Mouse (Mus musculus): ENCODE data around the gene Kcmf1.
A peak's percentile ranks its signal among the peaks of the same experiment; 100 is the strongest.

Gene Kcmf1

DNA sequence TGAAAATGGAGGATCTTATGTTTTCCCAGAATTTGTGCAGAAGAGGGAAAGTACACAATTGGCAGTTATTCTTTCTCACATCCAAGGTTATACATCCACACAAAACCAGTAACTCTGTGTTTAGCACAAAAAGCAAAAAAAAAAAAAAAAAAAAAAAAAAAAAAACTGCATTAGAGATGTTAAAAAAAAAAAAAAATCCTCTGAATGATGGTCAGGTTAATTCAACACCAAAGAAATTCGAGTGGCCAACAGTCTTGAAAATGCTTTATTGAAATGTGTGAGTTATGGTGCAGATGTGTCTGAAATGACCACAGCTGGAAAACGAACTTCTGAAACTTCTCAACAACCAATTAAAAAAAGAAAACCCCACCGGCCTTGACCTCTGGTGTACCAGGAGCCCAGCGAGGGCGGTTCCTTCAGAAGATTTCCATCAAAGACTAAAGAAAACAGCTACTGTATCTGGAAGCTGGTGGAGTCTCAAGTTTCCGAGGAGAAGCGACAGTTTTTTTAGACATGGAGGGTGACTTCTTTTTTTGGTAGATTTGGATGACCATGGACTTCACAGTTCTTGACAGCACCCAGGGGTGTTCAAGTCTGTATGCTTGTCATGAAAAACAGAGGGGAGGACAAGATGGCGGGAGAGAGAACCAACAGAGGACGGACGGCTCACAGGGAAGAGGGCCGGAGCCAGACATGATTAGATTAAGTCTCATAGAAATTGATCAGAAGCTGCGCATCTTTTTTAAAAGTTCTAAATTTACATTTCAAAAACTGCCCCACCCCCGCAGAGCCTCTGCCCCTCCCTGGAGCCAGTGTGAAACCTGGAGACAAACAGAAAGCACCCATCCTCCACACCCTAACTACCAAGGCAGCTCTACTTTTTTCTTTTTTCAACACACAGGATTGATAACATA is 58.7 kb downstream of the Kcmf1 start:
- no peak for DNase-seq

DNA sequence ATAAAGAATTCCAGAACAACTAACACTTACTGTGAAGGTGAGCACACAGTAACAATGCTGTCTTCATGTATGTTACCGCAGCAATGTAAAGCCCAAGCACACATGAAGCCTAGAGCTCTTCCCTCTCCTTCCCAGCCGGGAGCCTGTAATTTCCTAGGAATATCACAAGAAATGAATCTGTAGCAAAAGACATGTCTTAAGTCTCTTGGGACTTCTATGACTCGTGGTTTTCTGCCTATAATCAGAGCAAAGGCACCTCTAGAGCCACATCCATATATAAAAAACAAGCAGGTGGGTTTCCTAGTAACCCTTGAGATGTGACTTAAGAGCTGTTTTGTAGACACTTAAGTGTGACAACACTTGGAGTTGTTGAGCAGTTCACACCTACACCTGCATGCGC is 62.0 kb downstream of the Kcmf1 start:
- no peak for DNase-seq

DNA sequence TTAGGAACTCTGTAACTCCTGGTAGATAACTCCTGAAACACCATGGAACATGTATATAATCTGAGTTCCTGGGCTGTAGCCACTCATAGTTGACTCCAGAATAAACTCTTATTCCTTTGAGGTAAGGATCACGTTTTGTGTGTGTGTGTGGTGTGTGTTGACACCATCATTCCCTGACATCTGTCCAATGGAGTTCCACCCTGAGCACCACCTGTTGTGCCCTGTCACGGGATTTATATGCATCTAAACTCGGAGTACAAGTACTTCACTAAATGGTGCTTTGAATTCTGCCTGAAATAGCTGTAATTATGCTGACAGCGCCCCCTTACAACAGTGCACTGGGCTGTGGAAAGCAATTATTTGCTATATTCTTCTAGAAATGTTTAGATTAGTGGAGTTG is 65.3 kb downstream of the Kcmf1 start:
- DNase-seq = no peak

DNA sequence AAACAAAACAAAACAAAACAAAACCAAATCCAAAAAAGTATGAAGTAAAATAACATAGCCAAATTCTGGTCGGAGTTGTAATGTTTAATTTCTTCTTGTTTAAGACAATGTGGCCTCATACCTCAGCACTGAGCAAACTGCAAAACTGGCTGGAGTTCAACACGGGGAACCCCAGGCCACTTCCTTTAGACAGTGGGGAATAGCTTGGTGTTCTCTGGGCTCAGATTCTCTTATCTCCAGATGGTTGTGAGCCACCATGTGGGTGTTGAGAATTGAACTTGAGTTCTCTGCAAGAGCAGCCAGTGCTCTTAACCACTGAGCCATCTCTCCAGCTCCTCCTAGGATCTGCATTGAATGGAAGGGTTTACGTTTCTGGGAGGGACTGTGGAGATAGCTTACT is 67.9 kb downstream of the Kcmf1 start:
- DNase-seq = no peak

DNA sequence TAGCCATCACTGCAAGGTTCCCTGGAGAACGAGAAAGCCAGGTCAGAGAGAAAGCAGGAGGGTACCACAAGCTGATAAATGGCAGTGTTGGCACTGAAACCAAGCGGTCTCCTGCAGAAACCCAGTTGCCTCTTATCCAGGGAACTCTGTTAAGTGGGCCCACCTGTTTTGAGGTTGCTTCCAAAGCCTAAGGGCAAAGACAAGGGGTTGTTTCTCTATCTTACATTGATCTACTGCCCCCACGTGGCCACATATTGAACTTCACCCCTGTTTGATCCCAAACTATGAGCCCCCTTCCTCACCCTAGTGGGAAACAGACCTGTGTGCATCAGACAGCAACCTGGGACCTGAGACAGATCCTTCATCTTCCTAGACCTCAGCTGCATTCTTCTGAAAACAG is 68.5 kb downstream of the Kcmf1 start:
- DNase-seq = peak; percentile 81

DNA sequence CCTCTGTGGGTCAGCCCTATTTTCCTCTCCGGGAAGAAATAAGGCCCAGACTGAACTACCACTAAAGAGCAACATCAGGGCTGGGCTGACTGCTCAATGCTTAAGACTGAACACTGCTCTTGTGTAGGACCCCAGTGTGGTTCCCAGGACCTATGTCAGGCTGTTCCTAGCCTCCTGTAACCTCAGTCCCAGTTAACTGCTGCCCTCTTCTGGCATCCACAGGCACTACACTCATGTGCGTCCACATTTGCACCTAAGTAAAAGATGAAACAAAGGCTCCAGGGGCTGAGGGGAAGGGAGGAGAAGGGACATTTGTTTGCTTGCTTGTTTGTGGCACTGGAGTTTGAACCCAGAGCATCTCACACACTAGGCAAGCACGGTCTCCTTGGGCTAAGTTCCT is 70.9 kb downstream of the Kcmf1 start:
- DNase-seq = peak; percentile 40

DNA sequence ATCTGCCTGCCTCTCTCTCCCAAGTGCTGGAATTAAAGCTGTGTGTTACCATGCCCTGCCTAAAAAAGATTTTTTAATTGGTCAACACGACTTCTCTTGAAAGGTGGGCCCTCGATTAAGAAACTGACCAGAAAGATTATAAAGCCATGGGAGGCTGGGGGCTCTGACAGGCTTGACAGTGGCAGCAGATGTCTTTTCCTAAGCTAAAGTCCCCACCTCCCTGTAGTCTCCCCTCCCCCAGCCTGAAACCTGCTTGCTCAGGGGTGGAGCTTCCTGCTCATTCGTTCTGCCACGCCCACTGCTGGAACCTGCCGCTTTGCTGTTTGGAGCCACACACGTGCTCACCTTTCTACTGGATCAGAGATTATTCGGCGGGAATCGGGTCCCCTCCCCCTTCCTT is 71.7 kb downstream of the Kcmf1 start:
- peak; percentile 8 for DNase-seq

DNA sequence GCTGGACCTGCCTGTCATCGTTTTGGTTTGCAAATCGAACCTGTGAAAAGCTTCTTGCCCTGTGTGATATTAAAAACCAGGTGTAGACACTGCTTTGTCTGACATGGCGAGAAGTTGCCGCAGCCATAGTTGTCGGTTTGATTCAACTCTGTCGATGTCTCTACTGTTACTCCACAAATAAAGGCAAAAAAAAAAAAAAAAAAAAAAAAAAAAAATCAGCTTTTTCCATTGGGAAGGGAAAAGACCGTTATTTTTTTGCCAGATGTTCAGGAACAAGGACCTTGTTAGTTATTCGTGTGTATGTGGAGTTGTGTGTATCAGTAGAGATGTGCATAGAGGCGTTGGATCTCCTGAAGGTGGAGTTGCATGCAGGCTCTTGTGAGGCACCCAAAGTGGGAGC is 74.0 kb downstream of the Kcmf1 start:
- DNase-seq = no peak

DNA sequence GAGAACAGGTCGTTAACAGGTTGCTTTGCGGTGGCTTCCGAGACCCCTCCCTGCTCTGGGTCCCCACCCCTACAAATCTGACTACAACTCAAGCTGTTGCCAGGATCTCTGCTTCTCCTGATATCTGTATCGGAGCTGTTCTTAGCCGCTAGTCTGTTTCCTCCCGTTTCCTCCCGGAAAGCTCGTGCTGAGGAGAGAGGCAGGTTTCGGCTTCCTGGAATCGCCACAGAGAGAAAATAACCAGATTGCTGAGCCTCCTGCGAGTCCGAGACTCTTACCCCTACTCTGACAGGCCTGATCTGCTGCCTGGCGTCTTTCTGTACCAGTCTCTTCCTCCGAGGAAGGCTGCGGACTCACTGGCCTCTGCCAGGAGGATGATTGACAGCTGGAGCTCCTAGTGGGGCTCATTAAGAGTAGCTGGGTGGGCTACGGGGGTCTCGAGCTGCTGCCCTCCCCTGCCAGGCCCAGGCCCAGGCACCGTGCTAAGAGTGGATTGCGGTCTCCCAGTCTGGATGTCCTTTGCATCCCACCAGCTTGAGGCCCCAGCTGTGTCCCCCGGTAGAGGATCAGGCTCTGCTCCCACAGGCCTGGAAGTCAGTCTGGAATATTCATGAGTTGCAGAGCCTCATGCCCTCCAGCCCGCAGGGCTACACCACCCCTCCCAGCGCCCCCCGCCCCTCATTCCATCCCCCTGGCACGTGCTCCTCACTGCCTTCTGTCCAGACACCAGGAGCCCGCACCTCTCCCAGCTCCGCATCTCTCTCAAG is 74.6 kb downstream of the Kcmf1 start:
- DNase-seq = no peak

DNA sequence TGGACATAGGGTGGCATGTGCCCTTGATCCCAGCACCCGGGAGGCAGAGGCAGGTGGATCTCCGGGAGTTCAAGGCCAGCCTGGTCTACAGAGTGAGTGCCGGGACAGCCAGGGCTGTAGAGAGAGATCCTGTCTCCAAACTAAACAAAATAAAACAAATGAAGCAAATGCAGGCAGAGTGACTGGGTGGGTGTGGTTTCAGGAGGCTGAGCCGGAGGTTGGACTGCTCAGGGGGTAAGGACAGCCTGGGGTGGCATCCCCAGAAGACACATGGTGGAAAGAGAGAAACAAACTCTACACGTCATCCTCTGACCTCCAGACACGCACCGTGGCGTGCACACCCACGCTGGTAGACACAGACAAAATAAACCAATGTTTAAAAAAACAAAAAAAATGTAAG is 86.3 kb downstream of the Kcmf1 start:
- no peak for DNase-seq

DNA sequence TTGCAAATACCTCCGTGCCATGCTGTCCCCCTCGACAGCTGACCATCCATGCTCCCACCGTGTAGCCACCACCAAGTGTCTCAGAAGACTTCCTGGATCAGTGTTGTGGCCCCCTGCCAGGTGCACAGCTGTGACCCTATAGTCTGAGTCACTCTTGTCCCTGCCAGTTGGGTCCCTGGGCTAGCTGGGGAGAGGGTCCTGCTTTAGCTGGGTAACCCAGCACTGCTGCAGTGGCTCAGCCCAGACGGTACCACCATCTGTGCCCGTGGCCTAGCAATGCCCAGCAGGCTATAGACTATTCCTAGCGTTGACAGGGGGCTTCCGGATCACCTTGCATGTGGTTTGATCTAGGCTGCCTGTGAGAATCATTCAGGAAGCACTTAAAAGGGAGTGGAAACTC is 89.5 kb downstream of the Kcmf1 start:
- no peak for DNase-seq

DNA sequence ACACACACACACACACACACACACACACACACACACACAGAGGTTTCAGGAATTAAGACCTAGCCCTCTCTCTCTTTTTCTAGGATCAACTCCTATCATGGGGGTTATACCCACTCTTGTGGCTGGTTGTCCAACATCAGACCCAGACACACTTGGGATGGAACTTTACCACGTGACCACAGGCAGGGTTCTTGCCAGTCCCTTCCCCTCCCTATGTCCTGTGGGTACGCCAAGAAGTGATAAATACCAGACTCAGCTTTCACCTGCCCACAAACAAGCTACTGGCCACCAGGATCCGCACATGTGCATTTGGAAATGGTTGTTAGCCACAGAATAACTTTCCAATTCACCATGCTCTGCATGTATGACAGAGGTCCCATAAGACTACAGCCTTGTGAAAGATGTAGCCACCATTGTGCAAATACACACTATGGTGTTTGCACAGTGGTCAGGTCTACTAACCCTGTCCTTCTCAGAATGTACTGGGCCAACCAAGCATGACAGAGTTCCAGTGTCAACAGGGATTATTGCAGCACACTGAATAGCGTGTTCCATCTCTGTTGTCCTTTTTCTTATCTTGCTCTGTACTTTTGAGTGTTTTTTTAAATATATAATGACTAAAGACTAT is 90.1 kb downstream of the Kcmf1 start:
- no peak for DNase-seq

DNA sequence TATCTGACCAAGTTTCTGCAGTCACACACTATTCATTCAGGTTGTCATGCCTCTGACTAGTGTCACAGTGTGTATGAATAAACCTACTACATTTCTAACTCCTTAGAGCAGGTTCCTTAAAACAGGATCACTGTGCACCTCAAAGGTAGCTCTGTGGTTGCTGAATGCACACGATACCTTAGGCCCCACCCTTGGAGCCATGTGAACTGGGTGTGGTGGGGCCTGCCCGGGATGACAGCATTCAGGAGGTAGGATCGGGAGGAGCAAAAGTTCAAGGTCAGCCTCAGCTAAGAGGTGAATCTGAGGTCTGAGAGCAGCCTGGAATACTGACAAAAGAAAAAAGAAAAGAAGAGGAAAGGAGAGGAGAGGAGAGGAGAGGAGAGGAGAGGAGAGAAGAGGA is 91.4 kb downstream of the Kcmf1 start:
- no peak for DNase-seq

DNA sequence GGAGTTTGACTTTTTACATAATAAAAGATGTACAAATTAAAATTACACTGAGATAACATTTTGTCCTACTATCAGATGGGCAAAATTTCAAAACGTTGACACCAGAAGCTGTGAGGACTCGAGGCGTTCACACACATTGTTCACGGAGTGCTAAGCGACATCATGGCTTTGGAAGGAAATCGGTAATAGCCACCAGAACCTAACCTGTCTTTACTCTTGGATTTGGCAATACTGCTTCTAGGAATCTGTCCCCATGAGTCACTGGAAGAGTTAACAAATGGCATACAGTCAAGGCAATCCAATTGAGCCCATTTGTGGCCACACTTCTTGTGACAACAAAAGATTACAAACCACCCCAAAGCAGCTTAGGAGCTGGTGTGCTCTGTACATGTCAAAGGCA is 96.1 kb downstream of the Kcmf1 start:
- no peak for DNase-seq

DNA sequence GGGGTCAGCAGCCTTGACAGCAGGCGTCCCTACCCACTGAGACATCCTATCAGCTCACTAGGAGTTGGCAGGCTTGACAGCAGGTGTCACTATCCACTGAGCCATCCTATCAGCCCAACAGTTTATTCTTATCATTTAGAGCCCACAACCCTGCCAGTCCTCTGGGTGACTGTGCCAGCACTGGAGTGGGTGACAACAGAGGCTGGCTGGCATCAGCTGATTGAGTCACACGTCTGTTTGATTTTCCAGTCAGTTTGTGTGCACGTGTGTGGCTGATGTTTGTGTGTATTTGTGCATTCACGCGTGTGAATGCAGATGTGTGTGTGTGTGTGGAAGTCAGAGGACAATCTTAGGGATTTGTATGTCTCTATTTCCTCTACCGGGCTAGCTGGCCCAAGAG is 97.7 kb downstream of the Kcmf1 start:
- DNase-seq = no peak

DNA sequence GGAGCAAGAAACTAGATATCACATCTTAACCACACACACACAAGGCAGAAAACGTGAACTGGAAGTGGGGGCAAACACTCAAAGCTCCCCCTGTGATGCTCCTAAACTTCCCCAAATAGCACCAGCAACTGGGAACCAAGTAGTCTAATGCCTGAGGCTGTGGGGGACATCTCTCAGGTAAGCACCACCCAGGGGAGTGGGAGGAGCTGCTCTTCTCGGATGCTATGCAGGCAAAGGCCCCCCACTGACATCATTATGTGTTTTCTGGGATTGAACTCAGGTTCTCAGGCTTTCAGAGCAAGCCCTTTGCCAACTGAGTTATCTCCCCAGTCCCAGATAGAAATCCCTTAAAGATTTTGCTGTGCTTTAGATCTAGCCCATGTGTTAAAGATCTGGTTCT is 99.1 kb downstream of the Kcmf1 start:
- no peak for DNase-seq

DNA sequence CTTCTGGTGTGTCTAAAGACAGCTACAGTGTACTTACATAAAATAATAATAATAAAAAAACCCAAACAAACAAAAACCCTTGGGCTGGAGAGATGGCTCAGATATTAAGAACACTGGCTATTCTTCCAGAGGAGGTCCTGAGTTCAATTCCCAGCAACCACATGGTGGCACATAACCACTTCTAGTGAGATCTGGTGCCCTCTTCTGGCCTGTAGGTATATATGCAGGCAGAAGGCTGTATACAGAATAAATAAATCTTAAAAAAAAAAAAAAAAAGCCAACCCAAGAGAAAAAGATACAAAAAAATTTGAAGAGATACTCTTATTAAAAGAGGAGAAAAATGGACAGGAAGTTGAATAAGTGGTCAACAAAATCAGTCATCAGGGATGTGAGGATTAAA is 102.0 kb downstream of the Kcmf1 start:
- no peak for DNase-seq

DNA sequence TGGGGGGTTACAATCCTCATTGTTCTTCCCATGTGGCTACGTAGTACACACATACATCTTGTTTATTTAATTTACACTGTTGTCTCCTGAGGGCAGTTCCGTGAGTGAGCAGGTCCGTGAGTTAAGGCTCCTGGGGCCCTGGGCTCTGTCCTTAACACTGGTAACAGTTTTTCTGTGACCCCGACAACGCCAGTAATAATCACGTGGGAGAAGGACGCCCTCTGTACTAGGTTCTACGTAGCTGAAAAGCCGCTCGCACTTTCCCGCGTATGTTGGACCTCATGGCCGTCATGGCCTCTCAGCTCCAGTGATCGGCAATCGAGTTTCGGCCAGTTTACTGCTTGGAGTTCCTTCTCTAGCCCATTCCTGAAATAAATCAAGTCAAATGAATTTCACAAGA is 104.3 kb downstream of the Kcmf1 start:
- DNase-seq = no peak

DNA sequence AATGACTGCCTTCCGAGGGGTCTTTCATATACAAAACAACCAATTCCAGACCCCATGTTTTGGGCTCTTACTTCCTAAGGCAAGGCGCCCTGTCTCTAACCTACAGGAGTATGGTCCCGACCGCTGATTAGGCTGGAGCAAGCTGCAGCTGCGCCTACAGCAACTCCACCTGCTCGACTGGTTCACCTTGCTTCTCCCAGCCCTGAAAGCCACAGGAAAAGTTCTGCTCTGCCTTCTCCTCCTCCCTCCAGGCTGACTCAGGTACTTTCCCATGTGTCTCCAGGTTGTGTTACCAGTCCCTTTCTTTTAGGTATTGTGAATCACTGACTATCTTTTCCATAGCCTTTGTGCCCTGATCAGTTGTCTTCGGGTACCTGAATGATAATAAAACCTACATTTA is 104.9 kb downstream of the Kcmf1 start:
- DNase-seq = peak; percentile 21

DNA sequence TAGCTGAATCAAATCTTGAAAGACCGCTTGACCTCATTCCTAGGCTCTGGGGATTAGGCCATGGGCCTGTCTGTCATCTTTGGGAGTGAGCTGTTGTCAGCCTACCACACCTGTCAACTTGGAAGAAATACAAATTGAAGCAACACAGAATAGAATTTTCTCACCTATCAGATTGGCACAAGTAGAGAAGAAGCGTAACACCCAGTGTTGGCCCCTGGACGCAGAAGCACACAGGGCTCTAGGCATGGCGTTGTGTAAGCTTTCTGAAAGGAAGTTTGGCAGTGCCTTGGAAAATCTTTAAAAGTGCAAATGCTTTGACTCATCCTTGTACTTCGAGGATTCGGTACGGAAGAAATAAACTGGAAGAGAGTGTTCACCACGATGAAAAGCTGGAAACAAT is 107.1 kb downstream of the Kcmf1 start:
- no peak for DNase-seq
